18 mouse cellular contexts compared by ENCODE assay signal in genomic region chr3:30812881-30813280, GRCm38 (mm10). TPM values are rescaled to one million over a fixed set of nuclear protein-coding genes. Genes with fewer than 3 reads are reported as not detected.
DNase-seq lines count a peak whose midpoint lies in the region; ATAC-seq and TF ChIP-seq lines count a peak whose summit lies in the region.
"Had no signal": no experiment of that assay in that cellular context is flagged by ENCODE, and none has a peak within 500 bp of the region (broad histone marks: within the 10 kb centered on the region; RNA-seq: fewer than 3 reads in every experiment).

No protein-coding gene starts in this region.

- no peak overlapping the region for H3K4me3 ChIP-seq in liver, adult 2 months (ENCODE audit: insufficient read depth, low read depth, low read length)
- H3K4me3 ChIP-seq in liver, embryonic 11.5 days (ENCODE audit: low read depth, low read length), result no peak overlapping the region
- no peak overlapping the region for H3K4me3 ChIP-seq in heart, embryonic 15.5 days
- H3K4me3 ChIP-seq in lung, adult 2 months (replicated peaks; ENCODE audit: extremely low read depth, low read depth, low read length), result no peak overlapping the region
- H3K4me3 ChIP-seq in thymus, adult 2 months (ENCODE audit: control insufficient read depth, insufficient read depth, low read length), result no peak overlapping the region
- H3K4me3 ChIP-seq: embryonic facial prominence, embryonic 13.5 days; forebrain, embryonic 10.5 days; left cerebral cortex, adult 2 months; limb, embryonic 13.5 days; midbrain, embryonic 12.5 days had no signal

- H3K9ac ChIP-seq in liver, adult 2 months (ENCODE audit: low read depth, low read length), result no peak overlapping the region
- H3K9ac ChIP-seq in liver, embryonic 11.5 days (ENCODE audit: low read depth, low read length), result no peak overlapping the region
- H3K9ac ChIP-seq in heart, embryonic 15.5 days, result no peak overlapping the region
- H3K9ac ChIP-seq: embryonic facial prominence, embryonic 13.5 days; limb, embryonic 13.5 days; lung, embryonic 14.5 days; midbrain, embryonic 12.5 days had no signal

- peaks cover 55% of the 10 kb centered on the region for H3K36me3 ChIP-seq in liver, adult 2 months (ENCODE audit: control insufficient read depth, insufficient read depth, low read length)
- H3K36me3 ChIP-seq in liver, embryonic 11.5 days (ENCODE audit: control insufficient read depth, insufficient read depth, low read length), result peaks cover 15% of the 10 kb centered on the region; the same call in 1 of the 2 replicates
- H3K36me3 ChIP-seq in heart, embryonic 15.5 days, result peaks cover 47% of the 10 kb centered on the region
- H3K36me3 ChIP-seq in thymus, adult 2 months (ENCODE audit: control insufficient read depth, insufficient read depth, low read length), result peaks cover 60% of the 10 kb centered on the region

- H3K9me3 ChIP-seq in liver, embryonic 11.5 days (ENCODE audit: control insufficient read depth, low read length), result no peaks in the 10 kb centered on the region
- no peaks in the 10 kb centered on the region for H3K9me3 ChIP-seq in heart, embryonic 15.5 days (replicated peaks)
- H3K9me3 ChIP-seq: embryonic facial prominence, embryonic 13.5 days; forebrain, embryonic 10.5 days; limb, embryonic 13.5 days; midbrain, embryonic 12.5 days had no signal

- no peak for ATAC-seq in liver, embryonic 11.5 days (replicated peaks; ENCODE audit: low FRiP score)
- ATAC-seq in heart, embryonic 15.5 days (replicated peaks; ENCODE audit: insufficient number of reproducible peaks, insufficient read depth, low FRiP score, low read depth), result 0 out of 2 replicates have a peak, but pooled peaks have one; percentile 10
- ATAC-seq: activated CD4-positive, CD25-positive, alpha-beta regulatory T cell, adult 4 months had no signal

- TF ChIP-seq POLR2A in liver, adult 2 months (IDR thresholded peaks at IDR 0.05; ENCODE audit: extremely low read depth, insufficient read depth, low read length), result no peak
- TF ChIP-seq POLR2A in lung, adult 2 months (IDR thresholded peaks at IDR 0.05; ENCODE audit: borderline replicate concordance, extremely low read depth, low read depth, low read length), result no peak
- no peak for TF ChIP-seq POLR2A in thymus, adult 2 months (IDR thresholded peaks at IDR 0.05; ENCODE audit: control insufficient read depth, extremely low read depth, insufficient read depth, low read length, poor library complexity)

- H3K79me2 ChIP-seq in liver, adult 2 months (ENCODE audit: control insufficient read depth, insufficient read depth, low read length), result no peaks in the 10 kb centered on the region; the same call in 1 of the 2 replicates

- H3K27ac ChIP-seq in liver, adult 2 months (replicated peaks; ENCODE audit: insufficient read depth, low read depth, low read length), result no peak overlapping the region; the same call in 1 of the 2 replicates
- H3K27ac ChIP-seq in liver, embryonic 11.5 days (ENCODE audit: low read depth, low read length), result no peak overlapping the region
- no peak overlapping the region for H3K27ac ChIP-seq in heart, embryonic 15.5 days
- no peak overlapping the region for H3K27ac ChIP-seq in thymus, adult 2 months (ENCODE audit: control insufficient read depth, insufficient read depth, low read length)
- H3K27ac ChIP-seq: embryonic facial prominence, embryonic 13.5 days; forebrain, embryonic 10.5 days; kidney, postnatal 0 days; left cerebral cortex, adult 2 months; limb, embryonic 13.5 days; midbrain, embryonic 12.5 days had no signal

- WGBS in liver, adult 2 months, result 47% methylated on average over 3 of the region's 3 CpGs
- 77% methylated on average over 3 of the region's 3 CpGs for WGBS in liver, embryonic 11.5 days
- 51% methylated on average over 3 of the region's 3 CpGs for WGBS in heart, embryonic 15.5 days
- 20% methylated on average over 3 of the region's 3 CpGs for WGBS in lung, adult 2 months
- WGBS in thymus, adult 2 months, result 90% methylated on average over 3 of the region's 3 CpGs

- no peak for TF ChIP-seq CTCF in liver, adult 2 months (IDR thresholded peaks at IDR 0.05; ENCODE audit: low read depth, low read length)
- no peak for TF ChIP-seq CTCF in lung, adult 2 months (IDR thresholded peaks at IDR 0.05; ENCODE audit: insufficient read depth, low read length)
- no peak for TF ChIP-seq CTCF in thymus, adult 2 months (IDR thresholded peaks at IDR 0.05; ENCODE audit: borderline replicate concordance, control insufficient read depth, extremely low read depth, insufficient read depth, low read length, poor library complexity)

- peak; percentile 58 for DNase-seq in liver, adult 2 months (ENCODE audit: extremely low read depth, low read depth, low spot score)
- no peak for DNase-seq in liver, embryonic 11.5 days (ENCODE audit: low spot score)
- DNase-seq in lung, adult 2 months, result peak; percentile 13
- peak; percentile 57 for DNase-seq in yolk sac, embryonic 10.5 days (ENCODE audit: low spot score)
- no peak for DNase-seq in thymus, adult 2 months
- DNase-seq in urinary bladder, postnatal 36 days (ENCODE audit: low spot score in 2 of 2), result no peak
- DNase-seq: cerebellum, adult 11 months; lung, embryonic 14.5 days; right cerebral cortex, postnatal 4 days; thymus, postnatal 4 days had no signal

- no peak overlapping the region for H3K4me2 ChIP-seq in liver, embryonic 11.5 days
- H3K4me2 ChIP-seq in heart, embryonic 15.5 days, result no peak overlapping the region
- H3K4me2 ChIP-seq: embryonic facial prominence, embryonic 13.5 days; limb, embryonic 13.5 days; lung, embryonic 14.5 days; midbrain, embryonic 12.5 days had no signal

- no peaks in the 10 kb centered on the region for H3K27me3 ChIP-seq in liver, adult 2 months (ENCODE audit: control insufficient read depth, insufficient read depth, low read length)
- H3K27me3 ChIP-seq in liver, embryonic 11.5 days (replicated peaks; ENCODE audit: control insufficient read depth, insufficient read depth, low read length), result no peaks in the 10 kb centered on the region
- H3K27me3 ChIP-seq in heart, embryonic 15.5 days, result no peaks in the 10 kb centered on the region
- H3K27me3 ChIP-seq in thymus, adult 2 months (ENCODE audit: control insufficient read depth, insufficient read depth, low read length), result no peaks in the 10 kb centered on the region
- H3K27me3 ChIP-seq: embryonic facial prominence, embryonic 13.5 days; limb, embryonic 13.5 days; midbrain, embryonic 12.5 days had no signal

- H3K4me1 ChIP-seq in liver, adult 2 months (ENCODE audit: control insufficient read depth, insufficient read depth, low read length), result no peaks in the 10 kb centered on the region; the same call in 1 of the 2 replicates
- no peaks in the 10 kb centered on the region for H3K4me1 ChIP-seq in liver, embryonic 11.5 days (replicated peaks; ENCODE audit: control insufficient read depth, insufficient read depth, low read length)
- no peaks in the 10 kb centered on the region for H3K4me1 ChIP-seq in heart, embryonic 15.5 days (replicated peaks)
- H3K4me1 ChIP-seq in lung, adult 2 months (ENCODE audit: control insufficient read depth, insufficient read depth, low read length), result peaks cover 5% of the 10 kb centered on the region
- no peaks in the 10 kb centered on the region for H3K4me1 ChIP-seq in thymus, adult 2 months (replicated peaks; ENCODE audit: control insufficient read depth, insufficient read depth, low read length)
- H3K4me1 ChIP-seq: embryonic facial prominence, embryonic 13.5 days; forebrain, embryonic 10.5 days; limb, embryonic 13.5 days; midbrain, embryonic 12.5 days had no signal

RNA-seq across cellular contexts. Expression of gene Sec62, which starts 20.2 kb away (rescaled TPM):
- total RNA-seq in liver, adult 2 months (2014; rRNA removed), result 56.6 and 77.5 TPM in 2 replicates
- 16.3 and 19.2 TPM in 2 replicates for polyA plus RNA-seq in liver, adult 2 months (2012; rRNA removed)
- 64.8 and 73.5 TPM in 2 replicates for polyA plus RNA-seq in liver, embryonic 11.5 days (2014; fragmentation: Nextera tagmentation; extraction: Ambion mirVana)
- 42.9 and 71.3 TPM in 2 replicates for polyA plus RNA-seq in heart, embryonic 15.5 days (2015; fragmentation: Nextera tagmentation; extraction: Ambion mirVana)
- 15.3 and 22.9 TPM in 2 replicates for polyA plus RNA-seq in lung, adult 2 months (2012; rRNA removed)
- 12.7 and 12.9 TPM in 2 replicates for polyA plus RNA-seq in thymus, adult 2 months (2012; rRNA removed)

RNA-seq across cellular contexts. Expression of gene Gpr160, which starts 42.9 kb away (rescaled TPM):
- total RNA-seq in liver, adult 2 months (2014; rRNA removed), result 0.83 and 2.5 TPM in 2 replicates
- polyA plus RNA-seq in liver, adult 2 months (2012; rRNA removed), result 0.40 and 0.61 TPM in 2 replicates
- 1.4 and 2.8 TPM in 2 replicates for polyA plus RNA-seq in liver, embryonic 11.5 days (2014; fragmentation: Nextera tagmentation; extraction: Ambion mirVana)
- polyA plus RNA-seq in heart, embryonic 15.5 days (2015; fragmentation: Nextera tagmentation; extraction: Ambion mirVana), result 1.1 and 2.2 TPM in 2 replicates
- polyA plus RNA-seq in lung, adult 2 months (2012; rRNA removed), result 5.0 and 5.5 TPM in 2 replicates
- polyA plus RNA-seq in thymus, adult 2 months (2012; rRNA removed), result 4.3 and 6.1 TPM in 2 replicates

Comparison
In these comparisons a context has a peak if more than half of its experiments do, and no peak if none do; other contexts are left out.
1. DNase-seq: peak in liver, adult 2 months (single experiment), lung, adult 2 months (single experiment) and yolk sac, embryonic 10.5 days (single experiment); none in liver, embryonic 11.5 days (single experiment), thymus, adult 2 months (single experiment) and urinary bladder, postnatal 36 days (0 of 2).